Mouse (Mus musculus): ENCODE data around the gene Focad.

DNA sequence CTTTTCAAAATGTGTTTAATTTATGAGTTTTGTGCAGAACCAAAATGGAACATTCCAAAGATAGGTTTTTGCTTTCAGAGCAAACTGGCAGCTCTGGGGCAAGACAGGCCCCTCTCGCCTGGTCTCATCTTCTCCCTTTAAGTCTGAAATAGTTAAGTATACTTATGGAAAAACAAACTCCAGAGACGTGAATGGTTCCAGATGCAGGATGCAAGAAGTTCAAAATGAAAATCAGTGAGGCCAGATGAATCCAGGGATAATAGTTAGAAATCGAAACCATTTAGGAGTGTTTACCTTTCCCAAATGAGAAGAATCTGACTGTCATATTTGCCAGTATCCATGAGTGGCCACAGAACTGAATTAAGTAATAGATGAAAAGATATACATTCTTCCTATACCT lies 342.7 kb downstream of the Focad start:
- TF ChIP-seq CTCF (IDR thresholded peaks at IDR 0.05; ENCODE audit: extremely low read depth, insufficient read depth, low read length), result no peak
- TF ChIP-seq POLR2A (IDR thresholded peaks at IDR 0.05; ENCODE audit: extremely low read depth, insufficient read depth, low read length), result no peak
